Mouse (Mus musculus) bone marrow, adult 2 months (tissue): ENCODE results near the gene Ywhab.

Source experiments
- CTCF ChIP-seq: fragments of 200-500 bp; IDR thresholded peaks from 2 replicates; pipeline ENCODE4 v1.5.1; 2011; ENCODE audit warnings: low read length, control low read depth; ENCODE audit not compliant: control insufficient read depth, insufficient read depth
- POLR2A ChIP-seq: fragments of 200-500 bp; IDR thresholded peaks from 2 replicates; pipeline ENCODE4 v1.6.1; 2011; ENCODE audit warnings: low read depth, mild to moderate bottlenecking, control low read depth, low read length, borderline replicate concordance; ENCODE audit not compliant: control insufficient read depth

DNA sequence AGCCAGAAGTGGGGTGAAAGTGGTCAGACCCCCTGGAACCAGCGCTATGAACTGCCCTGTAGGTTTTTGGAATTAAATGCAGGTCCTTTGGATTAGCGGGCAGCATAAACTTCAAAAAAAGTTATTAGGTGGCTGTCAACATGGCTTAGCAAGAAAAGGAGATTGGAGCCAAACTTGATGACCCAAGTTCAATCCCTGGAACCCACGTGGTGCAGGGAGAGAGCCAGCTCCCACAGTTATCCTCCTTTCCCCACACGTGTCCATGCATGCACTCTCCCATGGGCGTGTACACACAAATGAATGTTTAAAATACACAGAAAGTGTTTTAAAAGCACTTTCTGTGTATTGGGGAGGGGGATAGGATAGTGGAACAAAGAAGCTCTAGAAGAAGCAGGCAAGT lies 15.7 kb downstream of the Ywhab start:
- no peak for TF ChIP-seq POLR2A
- no peak for TF ChIP-seq CTCF
